7 mouse cellular contexts compared by ENCODE assay signal in the genomic region with DNA sequence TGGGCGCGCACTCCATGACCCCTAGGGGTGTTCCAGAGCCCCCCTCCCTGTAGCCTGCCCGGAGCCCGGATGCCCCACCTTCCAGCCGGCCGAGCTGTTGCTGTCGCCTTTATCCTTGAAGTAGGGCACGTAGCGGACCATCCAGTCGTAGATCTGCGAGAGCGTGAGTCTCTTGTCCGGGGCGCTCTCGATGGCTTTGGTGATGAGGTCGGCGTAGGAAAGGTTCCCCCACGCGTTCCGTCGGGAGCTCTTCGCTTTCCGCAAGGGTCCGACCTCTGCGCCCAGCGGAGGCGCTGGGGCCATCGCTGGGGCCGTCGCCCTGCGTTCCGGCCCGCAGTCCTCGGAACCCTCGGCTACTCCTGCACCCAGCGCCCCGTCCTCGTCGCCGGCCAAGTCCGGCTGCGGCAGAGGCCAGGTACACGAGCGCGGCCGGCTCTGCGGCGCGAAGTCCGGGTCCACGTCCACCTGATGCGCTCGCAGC. TPM values are rescaled to one million over a fixed set of nuclear protein-coding genes. Genes with fewer than 3 reads are reported as not detected.
A peak's percentile ranks its signal among the peaks of the same experiment; 100 is the strongest.
DNase-seq lines count a peak whose midpoint lies in the region; ATAC-seq and TF ChIP-seq lines count a peak whose summit lies in the region.

No protein-coding gene starts in this region.

- H3K4me3 ChIP-seq in lung, adult 2 months (replicated peaks; ENCODE audit: extremely low read depth, low read depth, low read length) = peak overlapping the region; percentile 53
- H3K4me3 ChIP-seq in brown adipose tissue, adult 24 weeks (ENCODE audit: insufficient read depth, low read depth, low read length) = peak overlapping the region; percentile 66
- H3K4me3 ChIP-seq in hindbrain, embryonic 11.5 days (ENCODE audit: low read depth, low read length) = peak overlapping the region; percentile 59
- peak overlapping the region; percentile 58 for H3K4me3 ChIP-seq in liver, embryonic 15.5 days (replicated peaks)

- WGBS in lung, adult 2 months = under 1% methylated on average over 53 of the region's 53 CpGs
- under 1% methylated on average over 45 of the region's 53 CpGs for WGBS in hindbrain, embryonic 11.5 days
- 2% methylated on average over 53 of the region's 53 CpGs for WGBS in liver, embryonic 15.5 days (ENCODE audit: insufficient replicate concordance)

- H3K36me3 ChIP-seq in hindbrain, embryonic 11.5 days (ENCODE audit: control insufficient read depth, insufficient read depth, low read length) = no peaks in the 10 kb centered on the region
- H3K36me3 ChIP-seq in liver, embryonic 15.5 days (replicated peaks) = no peaks in the 10 kb centered on the region
- H3K36me3 ChIP-seq in splenic B cell, adult 2 months (ENCODE audit: control insufficient read depth, insufficient read depth, low read length, poor library complexity, severe bottlenecking) = no peaks in the 10 kb centered on the region

- peaks cover 7% of the 10 kb centered on the region for H3K4me1 ChIP-seq in lung, adult 2 months (ENCODE audit: control insufficient read depth, insufficient read depth, low read length)
- H3K4me1 ChIP-seq in brown adipose tissue, adult 24 weeks (ENCODE audit: control insufficient read depth, insufficient read depth, insufficient read length, low read length) = no peaks in the 10 kb centered on the region; the same call in 1 of the 2 replicates
- H3K4me1 ChIP-seq in hindbrain, embryonic 11.5 days (replicated peaks; ENCODE audit: control insufficient read depth, insufficient read depth, low read length) = peaks cover 12% of the 10 kb centered on the region
- peaks cover 23% of the 10 kb centered on the region for H3K4me1 ChIP-seq in liver, embryonic 15.5 days (replicated peaks)

- H3K4me2 ChIP-seq in hindbrain, embryonic 11.5 days (replicated peaks; ENCODE audit: low read depth, low read length) = peak overlapping the region; percentile 99
- peak overlapping the region; percentile 84 for H3K4me2 ChIP-seq in liver, embryonic 15.5 days

- H3K27ac ChIP-seq in brown adipose tissue, adult 24 weeks (replicated peaks; ENCODE audit: low read depth, low read length) = no peak overlapping the region
- H3K27ac ChIP-seq in hindbrain, embryonic 11.5 days (ENCODE audit: low read depth, low read length) = no peak overlapping the region
- H3K27ac ChIP-seq in liver, embryonic 15.5 days (replicated peaks) = no peak overlapping the region

- no peak for TF ChIP-seq POLR2A in lung, adult 2 months (IDR thresholded peaks at IDR 0.05; ENCODE audit: borderline replicate concordance, extremely low read depth, low read depth, low read length)

- H3K9ac ChIP-seq in hindbrain, embryonic 11.5 days (ENCODE audit: low read depth, low read length) = peak overlapping the region; percentile 71
- H3K9ac ChIP-seq in liver, embryonic 15.5 days = no peak overlapping the region

- H3K27me3 ChIP-seq in hindbrain, embryonic 11.5 days (ENCODE audit: control insufficient read depth, insufficient read depth, low read length) = peaks cover 41% of the 10 kb centered on the region
- H3K27me3 ChIP-seq in liver, embryonic 15.5 days = peaks cover 86% of the 10 kb centered on the region
- H3K27me3 ChIP-seq in splenic B cell, adult 2 months (ENCODE audit: control insufficient read depth, insufficient read depth, low read length, poor library complexity, severe bottlenecking) = peaks cover 2% of the 10 kb centered on the region

- TF ChIP-seq CTCF in lung, adult 2 months (IDR thresholded peaks at IDR 0.05; ENCODE audit: insufficient read depth, low read length) = no peak

- ATAC-seq in hindbrain, embryonic 11.5 days (ENCODE audit: low FRiP score) = no peak
- no peak for ATAC-seq in liver, embryonic 15.5 days (ENCODE audit: insufficient read depth)

- DNase-seq in lung, adult 2 months = no peak
- no peak for DNase-seq in lung, postnatal 25 days (ENCODE audit: low spot score)
- DNase-seq in hindbrain, embryonic 11.5 days (ENCODE audit: low spot score) = peak; percentile 50
- DNase-seq in splenic B cell, adult 2 months (ENCODE audit: low read depth, low spot score) = peak; percentile 15
- no peak for DNase-seq in gastrocnemius, postnatal 25 days

- H3K9me3 ChIP-seq in hindbrain, embryonic 11.5 days (ENCODE audit: control insufficient read depth, low read length) = no peaks in the 10 kb centered on the region
- H3K9me3 ChIP-seq in liver, embryonic 15.5 days (replicated peaks) = no peaks in the 10 kb centered on the region

RNA-seq across cellular contexts. Expression of a gene that starts 0.3 kb away (rescaled TPM):
- 3.1 and 4.1 TPM in 2 replicates for polyA plus RNA-seq in lung, adult 2 months (2012; rRNA removed)
- not detected in 2 replicates for polyA plus RNA-seq in brown adipose tissue, adult 24 weeks (2012; ENCODE audit: insufficient read depth, insufficient read length, missing spikeins)
- polyA plus RNA-seq in hindbrain, embryonic 11.5 days (2014; fragmentation: Nextera tagmentation; extraction: Ambion mirVana) = 0.20 and 0.39 TPM in 2 replicates
- polyA plus RNA-seq in liver, embryonic 15.5 days (2015; fragmentation: Nextera tagmentation; extraction: Ambion mirVana) = not detected in 2 replicates
- 1 to 10 TPM; 7.0 to 8.9 TPM for total RNA-seq in gastrocnemius, postnatal 25 days (2021)

Comparison
In these comparisons a context has a peak if more than half of its experiments do, and no peak if none do; other contexts are left out.
1. DNase-seq: peak in hindbrain, embryonic 11.5 days (single experiment) and splenic B cell, adult 2 months (single experiment); none in lung, adult 2 months (single experiment), lung, postnatal 25 days (single experiment) and gastrocnemius, postnatal 25 days (single experiment).
2. Peak in every context shown above with its lines, with median percentiles within 50 percentile points of each other: H3K4me3 ChIP-seq.